Mouse (Mus musculus) urinary bladder, adult 2 months (tissue): ENCODE measurements around the gene Lamc1. TPM values are rescaled to one million over a fixed set of nuclear protein-coding genes. Genes with fewer than 3 reads are reported as not detected.
A peak's percentile ranks its signal among the peaks of the same experiment; 100 is the strongest.
"Not testable (repeated sequence)": the region's sequence is repeated elsewhere in the genome, so short reads cannot be mapped to it uniquely, and the experiment has no call there.

ENCODE experiments used
- DNase-seq: peaks from one replicate; pipeline ENCODE4 v3.0.0; 2022; ENCODE audit warnings: low spot score
- polyA plus RNA-seq: library from polyadenylated mRNA; depleted of rRNA; stranded (reverse); fragments of >200 nt; gene quantifications from 2 replicates; pipeline ENCODE4 v1.2.3, GENCODE M21; 2012; rRNA removed

The Lamc1 gene
- polyA plus RNA-seq = 191 and 224 TPM in 2 replicates

DNA sequence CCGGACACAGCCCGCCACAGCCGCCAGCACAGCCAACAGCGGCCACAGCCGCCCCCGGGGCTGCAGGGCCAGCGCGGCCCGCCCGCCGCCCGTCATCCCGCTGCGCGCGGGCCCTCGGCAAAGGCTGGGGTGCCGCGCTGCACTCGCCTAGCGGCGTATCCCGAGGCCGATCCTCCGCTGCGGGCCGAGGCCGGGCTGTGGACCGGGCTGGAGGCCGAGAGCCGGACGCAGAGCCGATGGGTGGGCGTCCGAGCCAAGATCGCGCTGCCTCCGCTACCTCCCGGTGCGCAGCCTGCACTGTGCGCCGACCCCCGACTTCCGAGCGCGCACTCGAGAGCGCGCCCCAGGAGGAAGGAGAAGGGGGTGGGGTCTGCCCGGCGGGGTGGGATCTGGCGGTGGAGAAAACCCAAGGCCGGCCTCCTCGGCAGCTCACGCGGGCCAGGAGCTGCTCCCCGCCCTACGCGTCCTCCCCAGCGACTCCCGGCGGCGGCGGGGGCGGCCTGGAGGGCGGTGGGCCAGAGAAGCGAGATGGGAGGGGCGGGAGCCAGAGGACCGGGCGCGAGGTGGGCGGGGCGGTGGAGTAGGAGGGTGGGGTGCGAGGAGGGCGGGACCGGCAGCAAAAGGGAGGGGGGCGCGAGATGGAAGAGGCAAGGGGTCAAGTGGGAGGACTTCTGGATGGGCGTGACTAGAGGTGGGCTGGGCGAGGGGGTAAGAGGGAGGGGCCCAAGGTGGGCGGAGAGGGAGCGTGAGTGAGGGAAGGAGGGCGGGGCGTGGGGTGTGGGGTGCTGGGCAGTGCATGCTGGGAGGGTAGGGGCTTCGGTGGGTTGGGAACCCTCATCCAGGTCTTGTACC lies at the start of gene Lamc1:
Lamc1 (minus strand) TSS at position 343 of the 852 bp plus-strand sequence.
- DNase-seq = peak; percentile 89

DNA sequence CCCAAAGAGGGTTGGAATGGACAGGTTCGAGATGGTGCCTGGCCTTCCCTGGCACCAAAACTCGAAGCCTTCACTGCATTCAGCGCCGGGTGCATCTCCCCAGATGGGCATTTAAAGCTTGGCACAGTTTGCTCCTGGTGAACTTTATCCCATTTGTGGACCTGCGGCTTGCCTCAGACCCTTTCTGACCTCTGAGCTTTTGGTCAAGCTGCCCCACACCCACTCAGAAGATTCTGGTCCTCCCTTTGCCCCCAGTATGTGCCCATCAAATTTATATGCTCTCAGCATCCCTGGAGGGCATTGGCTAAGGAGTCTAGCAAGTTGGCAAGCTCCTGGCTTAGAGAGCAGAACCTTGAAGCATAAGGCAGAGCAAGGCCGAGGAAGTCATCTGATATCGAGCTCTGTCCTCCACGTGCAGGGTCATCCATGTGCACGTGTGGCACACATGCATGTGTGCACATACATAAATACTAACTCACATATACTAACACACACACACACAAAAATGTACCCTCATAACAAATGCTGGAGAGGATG lies 48.2 kb upstream of the Lamc1 start:
- DNase-seq = no peak

- DNase-seq = no peak
These were observed 47.2 kb upstream of the Lamc1 start for GRCm38 (mm10) chr1:153379832-153380231.

DNA sequence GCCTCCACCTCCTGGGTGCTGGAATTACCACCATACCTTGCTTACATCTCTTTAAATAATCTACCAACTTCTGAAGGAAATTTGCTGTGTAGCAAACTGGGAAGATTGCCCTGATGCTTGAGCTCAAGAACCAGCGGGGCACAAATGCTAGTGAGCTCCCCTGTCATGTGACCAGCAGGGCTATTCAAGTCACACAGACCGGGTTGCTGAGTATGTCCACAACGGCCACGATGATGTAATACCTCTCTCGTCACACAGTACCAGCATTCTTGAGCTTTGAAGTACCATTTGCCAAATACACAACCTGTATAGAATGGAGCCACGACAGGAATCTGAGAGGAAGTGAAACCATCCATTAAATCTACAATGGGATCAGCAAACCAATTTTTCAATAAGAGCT lies 46.0 kb upstream of the Lamc1 start:
- no peak for DNase-seq

- DNase-seq = no peak
These were observed 43.9 kb upstream of the Lamc1 start for GRCm38 (mm10) chr1:153376446-153376845.

DNA sequence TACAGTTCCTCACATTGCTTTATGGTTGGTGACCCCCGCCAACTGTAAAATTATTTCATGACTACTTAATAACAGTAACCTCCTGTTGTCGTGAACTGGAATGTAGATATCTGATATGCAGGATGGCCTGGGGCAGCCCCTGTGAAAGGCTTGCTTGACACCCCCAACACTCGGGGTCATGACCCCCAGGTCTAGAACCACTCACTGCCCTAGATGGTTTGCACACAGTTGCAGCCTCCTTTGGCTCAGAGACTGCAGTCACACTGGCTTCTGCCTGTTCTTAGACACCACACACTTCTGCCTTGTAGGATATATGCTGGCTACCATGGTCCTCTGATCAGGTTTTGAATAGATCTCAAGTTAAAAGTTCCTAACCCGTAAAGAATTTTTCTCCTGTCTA lies 41.5 kb upstream of the Lamc1 start:
- DNase-seq = no peak

- DNase-seq = no peak
These were observed 39.3 kb upstream of the Lamc1 start for GRCm38 (mm10) chr1:153371846-153372245.

GRCm38 (mm10) chr1:153369011-153369410 lies 36.4 kb upstream of the Lamc1 start:
- no peak for DNase-seq

- DNase-seq = no peak
These were observed 34.5 kb upstream of the Lamc1 start for GRCm38 (mm10) chr1:153367048-153367447.

- DNase-seq = no peak
These were observed 29.3 kb upstream of the Lamc1 start for GRCm38 (mm10) chr1:153361926-153362325.

- no peak for DNase-seq
These were observed 28.0 kb upstream of the Lamc1 start for GRCm38 (mm10) chr1:153360556-153360955.

DNA sequence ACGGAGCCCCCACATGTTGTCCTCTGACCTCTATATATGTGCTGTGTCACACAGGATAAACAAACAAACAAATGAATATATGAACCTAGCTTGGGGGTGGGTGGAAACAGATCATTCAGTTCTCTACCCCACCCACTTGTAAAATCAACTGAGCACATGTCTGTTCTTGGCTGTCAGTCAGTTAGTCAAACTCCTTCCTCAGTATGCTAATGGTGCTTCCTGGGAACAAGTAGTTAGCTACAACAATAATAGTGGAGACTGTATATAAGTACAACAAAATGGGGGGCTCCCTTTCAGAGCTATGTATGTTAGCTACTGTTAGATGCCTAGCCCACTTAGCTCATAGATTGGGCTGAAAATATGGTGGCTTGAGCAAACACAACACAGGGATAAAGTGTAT lies 24.6 kb upstream of the Lamc1 start:
- no peak for DNase-seq

- no peak for DNase-seq
These were observed 21.9 kb upstream of the Lamc1 start for GRCm38 (mm10) chr1:153354466-153354865.

- DNase-seq = no peak
These were observed 21.3 kb upstream of the Lamc1 start for GRCm38 (mm10) chr1:153353736-153354430.

GRCm38 (mm10) chr1:153351034-153351433 lies 18.4 kb upstream of the Lamc1 start:
- no peak for DNase-seq

GRCm38 (mm10) chr1:153347726-153348125 lies 15.1 kb upstream of the Lamc1 start:
- no peak for DNase-seq

DNA sequence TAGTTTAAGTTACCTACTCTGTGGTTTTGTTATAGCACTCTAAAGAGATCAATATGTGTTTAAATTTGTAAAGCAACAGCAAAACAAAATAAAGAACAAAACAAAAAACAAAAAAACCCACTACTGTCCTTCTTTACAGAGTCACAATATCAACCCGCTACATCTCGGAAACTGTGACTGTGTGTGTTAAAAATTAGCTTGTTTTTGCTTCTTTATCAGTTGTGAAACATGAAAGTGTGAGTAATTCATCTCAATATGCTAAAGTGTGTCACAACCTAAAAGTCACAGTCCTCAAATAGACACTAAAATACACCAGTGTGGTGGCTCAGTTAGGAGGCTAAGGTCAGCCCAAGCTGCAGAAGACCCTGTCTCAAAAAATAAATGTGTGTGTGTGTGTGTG lies 14.5 kb upstream of the Lamc1 start:
- no peak for DNase-seq

- DNase-seq = no peak
These were observed 13.2 kb upstream of the Lamc1 start for GRCm38 (mm10) chr1:153345699-153346291.

GRCm38 (mm10) chr1:153345002-153345401 lies 12.4 kb upstream of the Lamc1 start:
- DNase-seq = no peak

GRCm38 (mm10) chr1:153335451-153335850 lies 2.9 kb upstream of the Lamc1 start:
- not testable (repeated sequence) for DNase-seq

- no peak for DNase-seq
These were observed 923 bp upstream of the Lamc1 start for GRCm38 (mm10) chr1:153333296-153334121.
